Mouse (Mus musculus) embryonic fibroblast, embryonic 13.5 days (primary cell): ENCODE measurements around the gene Gm9970.

Experiments
- CTCF ChIP-seq: IDR thresholded peaks from 2 replicates; pipeline ENCODE4 v1.5.1; 2011; ENCODE audit warnings: mild to moderate bottlenecking, control low read depth, low read length, moderate library complexity, borderline replicate concordance; ENCODE audit not compliant: insufficient read depth
- POLR2A ChIP-seq: IDR thresholded peaks from 2 replicates; pipeline ENCODE4 v1.6.1; 2011; ENCODE audit warnings: low read depth, mild to moderate bottlenecking, control low read depth, low read length, moderate library complexity

GRCm38 (mm10) chr5:31202933-31203332 lies 38.1 kb downstream of the Gm9970 start:
- TF ChIP-seq CTCF (no peak), POLR2A (no peak)
